Comparison of ENCODE assay signal across 19 mouse cellular contexts in genomic region chr13:97461207-97461606, GRCm38 (mm10).
DNase-seq lines count a peak whose midpoint lies in the region; ATAC-seq and TF ChIP-seq lines count a peak whose summit lies in the region.
"Had no signal": no experiment of that assay in that cellular context is flagged by ENCODE, and none has a peak within 500 bp of the region (broad histone marks: within the 10 kb centered on the region; RNA-seq: fewer than 3 reads in every experiment).

No protein-coding gene starts in this region.

- no peak overlapping the region for H3K4me3 ChIP-seq in heart, embryonic 10.5 days
- no peak overlapping the region for H3K4me3 ChIP-seq in liver, embryonic 11.5 days (ENCODE audit: low read depth, low read length)
- H3K4me3 ChIP-seq in liver, postnatal 0 days (ENCODE audit: low read depth, low read length) = no peak overlapping the region
- H3K4me3 ChIP-seq: embryonic facial prominence, embryonic 13.5 days had no signal

- H3K9me3 ChIP-seq in heart, embryonic 10.5 days = no peaks in the 10 kb centered on the region
- H3K9me3 ChIP-seq in liver, embryonic 11.5 days (ENCODE audit: control insufficient read depth, low read length) = no peaks in the 10 kb centered on the region
- H3K9me3 ChIP-seq in liver, postnatal 0 days (ENCODE audit: low read length) = no peaks in the 10 kb centered on the region
- H3K9me3 ChIP-seq: embryonic facial prominence, embryonic 13.5 days had no signal

- no peaks in the 10 kb centered on the region for H3K27me3 ChIP-seq in heart, embryonic 10.5 days (ENCODE audit: insufficient read depth, poor library complexity, severe bottlenecking)
- H3K27me3 ChIP-seq in liver, embryonic 11.5 days (replicated peaks; ENCODE audit: control insufficient read depth, insufficient read depth, low read length) = no peaks in the 10 kb centered on the region
- no peaks in the 10 kb centered on the region for H3K27me3 ChIP-seq in liver, postnatal 0 days (ENCODE audit: insufficient read depth, low read length)
- H3K27me3 ChIP-seq: embryonic facial prominence, embryonic 13.5 days; Patski had no signal

- H3K27ac ChIP-seq in heart, embryonic 10.5 days = peak overlapping the region; percentile 79
- H3K27ac ChIP-seq in liver, embryonic 11.5 days (ENCODE audit: low read depth, low read length) = peak overlapping the region; percentile 46; the same call in 1 of the 2 replicates
- H3K27ac ChIP-seq in liver, postnatal 0 days (ENCODE audit: low read depth) = peak overlapping the region; percentile 16; the same call in 1 of the 2 replicates
- H3K27ac ChIP-seq: embryonic facial prominence, embryonic 13.5 days; hindbrain, embryonic 14.5 days had no signal

- H3K4me1 ChIP-seq in heart, embryonic 10.5 days = peaks cover 19% of the 10 kb centered on the region; the same call in 1 of the 2 replicates
- peaks cover 28% of the 10 kb centered on the region for H3K4me1 ChIP-seq in liver, embryonic 11.5 days (replicated peaks; ENCODE audit: control insufficient read depth, insufficient read depth, low read length)
- peaks cover 26% of the 10 kb centered on the region for H3K4me1 ChIP-seq in liver, postnatal 0 days (ENCODE audit: insufficient read depth)
- H3K4me1 ChIP-seq: embryonic facial prominence, embryonic 13.5 days had no signal

- no peaks in the 10 kb centered on the region for H3K36me3 ChIP-seq in heart, embryonic 10.5 days
- no peaks in the 10 kb centered on the region for H3K36me3 ChIP-seq in liver, embryonic 11.5 days (ENCODE audit: control insufficient read depth, insufficient read depth, low read length)
- no peaks in the 10 kb centered on the region for H3K36me3 ChIP-seq in liver, postnatal 0 days (replicated peaks; ENCODE audit: insufficient read depth, low read length)
- H3K36me3 ChIP-seq: embryonic facial prominence, embryonic 13.5 days had no signal

- H3K9ac ChIP-seq in liver, embryonic 11.5 days (ENCODE audit: low read depth, low read length) = no peak overlapping the region
- no peak overlapping the region for H3K9ac ChIP-seq in liver, postnatal 0 days (replicated peaks)
- H3K9ac ChIP-seq: embryonic facial prominence, embryonic 13.5 days; hindbrain, embryonic 14.5 days had no signal

- DNase-seq in heart, embryonic 10.5 days (ENCODE audit: low spot score) = no peak
- no peak for DNase-seq in heart, adult 11 months
- DNase-seq in liver, embryonic 11.5 days (ENCODE audit: low spot score) = no peak
- DNase-seq in liver = no peak
- DNase-seq in liver, postnatal 0 days = no peak
- DNase-seq in urinary bladder, postnatal 14 days (ENCODE audit: low spot score) = no peak
- DNase-seq: adrenal gland, adult 8-10 months; cerebellum, adult 9-11 months; heart, postnatal 10 days; kidney, adult 8-10 months; kidney, postnatal 14 days; lung, adult 2 months; right cerebral cortex, postnatal 25 days; thymus, adult 18-20 months had no signal

- TF ChIP-seq EP300 in liver, postnatal 0 days (IDR thresholded peaks at IDR 0.05; ENCODE audit: low read depth) = no peak

- peak overlapping the region; percentile 3; the same call in 1 of the 2 replicates for H3K4me2 ChIP-seq in liver, embryonic 11.5 days
- no peak overlapping the region for H3K4me2 ChIP-seq in liver, postnatal 0 days (ENCODE audit: low read depth, low read length)
- H3K4me2 ChIP-seq: embryonic facial prominence, embryonic 13.5 days; hindbrain, embryonic 14.5 days had no signal

- WGBS in heart, embryonic 10.5 days = 93% methylated on average over 4 of the region's 4 CpGs
- 87% methylated on average over 4 of the region's 4 CpGs for WGBS in liver, embryonic 11.5 days
- 83% methylated on average over 4 of the region's 4 CpGs for WGBS in liver, postnatal 0 days (ENCODE audit: insufficient replicate concordance)

- ATAC-seq in liver, embryonic 11.5 days (replicated peaks; ENCODE audit: low FRiP score) = no peak
- ATAC-seq in erythroid progenitor cell, adult 5-6 weeks (replicated peaks; ENCODE audit: low FRiP score, poor library complexity, severe bottlenecking) = peak; percentile 23; the same call in 1 of the 2 replicates
- no peak for ATAC-seq in liver, postnatal 0 days
- ATAC-seq: CD4-positive, CD25-positive, alpha-beta regulatory T cell, adult 4 months; Patski had no signal

- TF ChIP-seq CTCF in liver, postnatal 0 days (IDR thresholded peaks at IDR 0.05; ENCODE audit: low read depth) = no peak

Comparison
In these comparisons a context has a peak if more than half of its experiments do, and no peak if none do; other contexts are left out.
1. H3K27ac ChIP-seq: peak in every context shown above with its lines; median percentile 79 in heart, embryonic 10.5 days; 46 in liver, embryonic 11.5 days; 16 in liver, postnatal 0 days.